Mouse (Mus musculus): ENCODE results near the gene 1700042G07Rik.

Gene 1700042G07Rik

GRCm38 (mm10) chr4:116173072-116173471 is at the start of gene 1700042G07Rik, which contains the start of gene Gm49337:
Gene 1700042G07Rik (plus strand): TSS chr4:116173372.
Gene Gm49337 (plus strand): TSS chr4:116173384.
- no peak for DNase-seq

- peak; percentile 81 for DNase-seq
Observed at GRCm38 (mm10) chr4:116123602-116124519, 49.3 kb upstream of the 1700042G07Rik start, which contains the start of the genes Rad54l and Pomgnt1. Gene Rad54l (minus strand): TSS chr4:116123690. Gene Pomgnt1 (plus strand): TSS chr4:116123840.

- no peak for DNase-seq
Observed at GRCm38 (mm10) chr4:116125803-116126386, 47.3 kb upstream of the 1700042G07Rik start.

- no peak for DNase-seq
Observed at GRCm38 (mm10) chr4:116127956-116128355, 45.2 kb upstream of the 1700042G07Rik start.

- DNase-seq: no peak
Observed at GRCm38 (mm10) chr4:116133126-116133525, 40.0 kb upstream of the 1700042G07Rik start.

- peak; percentile 40 for DNase-seq
Observed at GRCm38 (mm10) chr4:116134990-116135389, 38.2 kb upstream of the 1700042G07Rik start.

- no peak for DNase-seq
Observed at GRCm38 (mm10) chr4:116137421-116137996, 35.7 kb upstream of the 1700042G07Rik start.

- DNase-seq: no peak
Observed at GRCm38 (mm10) chr4:116140801-116141574, 32.2 kb upstream of the 1700042G07Rik start.

- no peak for DNase-seq
Observed at GRCm38 (mm10) chr4:116141736-116142135, 31.4 kb upstream of the 1700042G07Rik start.

- peak; percentile 41 for DNase-seq
Observed at GRCm38 (mm10) chr4:116142269-116142668, 30.9 kb upstream of the 1700042G07Rik start.

GRCm38 (mm10) chr4:116143317-116143811 is 29.8 kb upstream of the 1700042G07Rik start:
- peak; percentile 60 for DNase-seq

- DNase-seq: peak; percentile 58
Observed at GRCm38 (mm10) chr4:116143891-116144717, 29.1 kb upstream of the 1700042G07Rik start.

- no peak for DNase-seq
Observed at GRCm38 (mm10) chr4:116149812-116150155, 23.4 kb upstream of the 1700042G07Rik start.

- peak; percentile 54 for DNase-seq
Observed at GRCm38 (mm10) chr4:116150156-116150861, 22.9 kb upstream of the 1700042G07Rik start.

- no peak for DNase-seq
Observed at GRCm38 (mm10) chr4:116150862-116151221, 22.3 kb upstream of the 1700042G07Rik start.

- DNase-seq: no peak
Observed at GRCm38 (mm10) chr4:116151238-116151637, 21.9 kb upstream of the 1700042G07Rik start, which contains the start of gene Lurap1. Gene Lurap1 (minus strand): TSS chr4:116151338.

- DNase-seq: no peak
Observed at GRCm38 (mm10) chr4:116152702-116153101, 20.5 kb upstream of the 1700042G07Rik start.

- peak; percentile 61 for DNase-seq
Observed at GRCm38 (mm10) chr4:116157882-116158281, 15.3 kb upstream of the 1700042G07Rik start.

- DNase-seq: no peak
Observed at GRCm38 (mm10) chr4:116159912-116160311, 13.3 kb upstream of the 1700042G07Rik start.

- no peak for DNase-seq
Observed at GRCm38 (mm10) chr4:116160769-116161168, 12.4 kb upstream of the 1700042G07Rik start.

- peak; percentile 60 for DNase-seq
Observed at GRCm38 (mm10) chr4:116162142-116162541, 11.0 kb upstream of the 1700042G07Rik start.

Measured in kidney, adult 9 months (tissue).